Mouse (Mus musculus) MEL (cell line): ENCODE measurements at regions not wholly inside any gene's neighbourhood (a gene's known extent, or its start where the extent isn't known, plus 50 kb on each side); places are given as distances from the start of the nearest gene placed in this dataset.

Experiments used
- DNase-seq: peaks from one replicate; pipeline ENCODE4 v3.0.0; 2011; ENCODE audit warnings: low read depth, low spot score
- H3K27ac ChIP-seq: 2 replicates; pipeline ENCODE4 v1.5.1; 2012; ENCODE audit warnings: low read depth, mild to moderate bottlenecking, control low read depth, low read length, moderate library complexity; ENCODE audit not compliant: control insufficient read depth
- H3K27me3 ChIP-seq, 2 experiments: fragments of 150-350 bp in 1 of 2; sonication (generic) in 1 of 2; 2 replicates each; pipeline ENCODE4 v1.6.1; 2012; ENCODE audit warnings: low read length in 2 of 2, mild to moderate bottlenecking in 2 of 2, improper control_type of control experiment in 1 of 2, moderate library complexity in 1 of 2; ENCODE audit not compliant: insufficient read depth in 2 of 2, control insufficient read depth in 1 of 2
- H3K36me3 ChIP-seq, 2 experiments: 2 replicates each; pipeline ENCODE4 v1.6.1; 2012 to 2014; ENCODE audit warnings: low read length in 2 of 2, improper control_type of control experiment in 1 of 2, inconsistent platforms in 1 of 2, mild to moderate bottlenecking in 1 of 2; ENCODE audit not compliant: insufficient read depth in 2 of 2, control insufficient read depth in 1 of 2
- H3K4me1 ChIP-seq, 2 experiments: fragments of 150-350 bp in 1 of 2; sonication (generic) in 1 of 2; 2 replicates each; pipeline ENCODE4 v1.6.1; 2012; ENCODE audit warnings: low read length in 2 of 2, improper control_type of control experiment in 1 of 2, mild to moderate bottlenecking in 1 of 2; ENCODE audit not compliant: insufficient read depth in 2 of 2, control insufficient read depth in 1 of 2
- H3K4me3 ChIP-seq, 2 experiments: fragments of 150-350 bp in 1 of 2; sonication (generic) in 1 of 2; 2 replicates each; pipeline ENCODE4 v1.5.1; 2012; ENCODE audit warnings: low read depth in 2 of 2, low read length in 2 of 2, mild to moderate bottlenecking in 2 of 2, moderate library complexity in 2 of 2, control low read depth in 1 of 2, improper control_type of control experiment in 1 of 2; ENCODE audit not compliant: control insufficient read depth in 1 of 2, insufficient read depth in 1 of 2
- H3K79me2 ChIP-seq: 2 replicates; pipeline ENCODE4 v1.6.1; 2012; ENCODE audit warnings: mild to moderate bottlenecking, low read length, moderate library complexity; ENCODE audit not compliant: control insufficient read depth, poor library complexity, insufficient read depth
- H3K9ac ChIP-seq: 2 replicates; pipeline ENCODE4 v1.6.1; 2012; ENCODE audit warnings: low read depth, mild to moderate bottlenecking, control low read depth, low read length, moderate library complexity; ENCODE audit not compliant: control insufficient read depth, poor library complexity, severe bottlenecking
- H3K9me3 ChIP-seq: fragments of 150-350 bp; sonication (generic); replicated peaks from 2 replicates; pipeline ENCODE4 v1.6.1; 2012; ENCODE audit warnings: mild to moderate bottlenecking, low read length, improper control_type of control experiment, moderate library complexity; ENCODE audit not compliant: insufficient read depth
- CHD2 ChIP-seq: IDR thresholded peaks from 2 replicates; pipeline ENCODE4 v1.6.1; 2011; ENCODE audit warnings: low read length, improper control_type of control experiment
- CTCF ChIP-seq, 3 experiments: IDR thresholded peaks in 2 of 3; conservative IDR thresholded peaks in 1 of 3; 2 replicates each; pipeline ENCODE4 v1.5.1; 2011 to 2012; ENCODE audit warnings: low read length in 3 of 3, low read depth in 2 of 3, mild to moderate bottlenecking in 2 of 3, improper control_type of control experiment in 1 of 3, inconsistent platforms in 1 of 3, mixed read lengths in 1 of 3, moderate library complexity in 1 of 3; ENCODE audit not compliant: control insufficient read depth in 1 of 3, insufficient read depth in 1 of 3, poor library complexity in 1 of 3, severe bottlenecking in 1 of 3
- E2F4 ChIP-seq: IDR thresholded peaks from 2 replicates; pipeline ENCODE4 v1.6.1; 2011; ENCODE audit warnings: low read depth, low read length, improper control_type of control experiment, borderline replicate concordance
- EP300 ChIP-seq, 2 experiments: IDR thresholded peaks; 2 replicates each; pipeline ENCODE4 v1.6.1; 2011; ENCODE audit warnings: improper control_type of control experiment in 2 of 2, low read length in 2 of 2, low read depth in 1 of 2, mild to moderate bottlenecking in 1 of 2
- GABPA ChIP-seq: IDR thresholded peaks from 2 replicates; pipeline ENCODE4 v1.6.1; 2012; ENCODE audit warnings: low read depth, mild to moderate bottlenecking, inconsistent platforms, low read length, improper control_type of control experiment, moderate library complexity
- JUND ChIP-seq: IDR thresholded peaks from 2 replicates; pipeline ENCODE4 v1.6.1; 2011; ENCODE audit warnings: low read depth, mild to moderate bottlenecking, improper control_type of control experiment, low read length
- KAT2A ChIP-seq: conservative IDR thresholded peaks from 2 replicates; pipeline ENCODE4 v1.6.1; 2012; ENCODE audit warnings: low read depth, low read length, improper control_type of control experiment, inconsistent platforms
- MAFK ChIP-seq: IDR thresholded peaks from 2 replicates; pipeline ENCODE4 v1.6.1; 2011; ENCODE audit warnings: low read depth, mild to moderate bottlenecking, low read length, improper control_type of control experiment, borderline replicate concordance
- MAZ ChIP-seq: IDR thresholded peaks from 2 replicates; pipeline ENCODE4 v1.6.1; 2012; ENCODE audit warnings: low read depth, mild to moderate bottlenecking, inconsistent platforms, low read length, improper control_type of control experiment
- MXI1 ChIP-seq: IDR thresholded peaks from 2 replicates; pipeline ENCODE4 v1.6.1; 2011; ENCODE audit warnings: mild to moderate bottlenecking, low read depth, low read length, improper control_type of control experiment
- MYC ChIP-seq: IDR thresholded peaks from 2 replicates; pipeline ENCODE4 v1.6.1; 2011; ENCODE audit warnings: low read depth, mild to moderate bottlenecking, low read length, improper control_type of control experiment, moderate library complexity
- NRF1 ChIP-seq: IDR thresholded peaks from 2 replicates; pipeline ENCODE4 v1.6.1; 2014; ENCODE audit warnings: low read depth, mild to moderate bottlenecking, inconsistent platforms, low read length, improper control_type of control experiment, moderate library complexity; ENCODE audit not compliant: poor library complexity, insufficient read depth, severe bottlenecking
- POLR2AphosphoS5 ChIP-seq: IDR thresholded peaks from 2 replicates; pipeline ENCODE4 v1.6.1; 2012; ENCODE audit warnings: low read depth, borderline replicate concordance, mild to moderate bottlenecking, inconsistent platforms, low read length, moderate library complexity, mixed read lengths
- RCOR1 ChIP-seq: IDR thresholded peaks from 2 replicates; pipeline ENCODE4 v1.6.1; 2012; ENCODE audit warnings: low read depth, mild to moderate bottlenecking, inconsistent platforms, low read length, improper control_type of control experiment
- SIN3A ChIP-seq: IDR thresholded peaks from 2 replicates; pipeline ENCODE4 v1.6.1; 2012; ENCODE audit warnings: low read length, improper control_type of control experiment, inconsistent platforms
- SMC3 ChIP-seq: IDR thresholded peaks from 2 replicates; pipeline ENCODE4 v1.6.1; 2011; ENCODE audit warnings: low read depth, low read length, improper control_type of control experiment
- TAL1 ChIP-seq: IDR thresholded peaks from 2 replicates; pipeline ENCODE4 v1.6.1; 2012; ENCODE audit warnings: mild to moderate bottlenecking, inconsistent platforms, low read length, moderate library complexity, mixed read lengths
- USF1 ChIP-seq: IDR thresholded peaks from 2 replicates; pipeline ENCODE4 v1.6.1; 2014; ENCODE audit warnings: low read depth, mild to moderate bottlenecking, inconsistent platforms, low read length, improper control_type of control experiment, moderate library complexity
- ZKSCAN1 ChIP-seq: IDR thresholded peaks from 2 replicates; pipeline ENCODE4 v1.6.1; 2012; ENCODE audit warnings: low read depth, mild to moderate bottlenecking, inconsistent platforms, low read length, improper control_type of control experiment, moderate library complexity
- ZNF384 ChIP-seq: IDR thresholded peaks from 2 replicates; pipeline ENCODE4 v1.6.1; 2012; ENCODE audit warnings: low read depth, mild to moderate bottlenecking, inconsistent platforms, low read length, improper control_type of control experiment

- no peaks in the 10 kb centered on the region for H3K4me1 ChIP-seq
- H3K27ac ChIP-seq, result no peak overlapping the region
- DNase-seq, result no peak
- TF ChIP-seq MYC, result no peak
- TF ChIP-seq JUND, result no peak
- no peak for TF ChIP-seq KAT2A
- TF ChIP-seq ZKSCAN1, result no peak
- TF ChIP-seq GABPA, result no peak
- TF ChIP-seq MAZ, result no peak
- no peak for TF ChIP-seq RCOR1
- no peak for TF ChIP-seq NRF1
- no peak for TF ChIP-seq POLR2AphosphoS5
- TF ChIP-seq SIN3A, result no peak
- no peak for TF ChIP-seq MAFK
- TF ChIP-seq E2F4, result no peak
- no peak for TF ChIP-seq USF1
- TF ChIP-seq SMC3, result no peak
- TF ChIP-seq, all 39 proteins: peak for 0
- Histone ChIP-seq H3K79me2 (no peaks in the 10 kb centered on the region), H3K36me3 (no peaks in the 10 kb centered on the region), H3K27me3 (no peaks in the 10 kb centered on the region; a peak in 1 of 4 replicates), H3K9me3 (no peaks in the 10 kb centered on the region), H3K4me3 (no peak overlapping the region), H3K9ac (no peak overlapping the region)
These were observed 395.5 kb upstream of the Gm6657 start for GRCm38 (mm10) chr12:77798516-77798915.

- H3K36me3 ChIP-seq, result no peaks in the 10 kb centered on the region
- H3K4me3 ChIP-seq, result no peak overlapping the region
- H3K9me3 ChIP-seq, result no peaks in the 10 kb centered on the region
- H3K9ac ChIP-seq, result no peak overlapping the region
- H3K4me1 ChIP-seq, result no peaks in the 10 kb centered on the region
- no peak for TF ChIP-seq NRF1
- no peak for TF ChIP-seq EP300 (IDR thresholded peaks at IDR 0.05; ENCODE audit: low read depth in 1 of 2, low read length in 2 of 2)
- no peak for TF ChIP-seq ZNF384
- TF ChIP-seq MXI1, result no peak
- no peak for TF ChIP-seq JUND
- TF ChIP-seq ZKSCAN1, result no peak
- TF ChIP-seq CHD2, result no peak
- TF ChIP-seq POLR2AphosphoS5, result no peak
- TF ChIP-seq MAZ, result no peak
- no peak for TF ChIP-seq USF1
- TF ChIP-seq CTCF (IDR thresholded peaks at IDR 0.05 in 2 of 3, conservative IDR thresholded peaks at IDR 0.05 in 1 of 3; ENCODE audit: control insufficient read depth in 1 of 3, insufficient read depth in 1 of 3, low read depth in 2 of 3, low read length in 3 of 3, poor library complexity in 1 of 3, severe bottlenecking in 1 of 3), result no peak
- TF ChIP-seq TAL1, result no peak
- no peak for DNase-seq
- no peaks in the 10 kb centered on the region; a peak in 1 of 4 replicates for H3K27me3 ChIP-seq
- H3K79me2 ChIP-seq, result no peaks in the 10 kb centered on the region
- no peak overlapping the region for H3K27ac ChIP-seq
These were observed 394.8 kb upstream of the Gm6657 start for GRCm38 (mm10) chr12:77799134-77799770.
